Mouse (Mus musculus) liver, embryonic 14.5 days (tissue): ENCODE measurements around the gene Atg4b. TPM values are rescaled to one million over a fixed set of nuclear protein-coding genes. Genes with fewer than 3 reads are reported as not detected.
A peak's percentile ranks its signal among the peaks of the same experiment; 100 is the strongest.

ENCODE experiments used
- ATAC-seq: fragments of 200-750 bp; cut with Nextera tagmentation; 2 replicates; pipeline ENCODE4 v1.8.0; 2017; ENCODE audit warnings: moderate number of reproducible peaks, mild to moderate bottlenecking, moderate library complexity; ENCODE audit not compliant: insufficient read depth
- DNase-seq, 3 experiments: peaks; one replicate each; pipeline ENCODE4 v3.0.0-alpha.2; 2012 to 2013; ENCODE audit warnings: low read depth in 3 of 3, low spot score in 3 of 3
- H3K27ac ChIP-seq: fragments of 300-500 bp; sonication (generic); 2 replicates; pipeline ENCODE4 v1.5.1; 2014; ENCODE audit warnings: moderate library complexity, mild to moderate bottlenecking, control low read depth, inconsistent platforms
- H3K27me3 ChIP-seq: fragments of 300-500 bp; sonication (generic); 2 replicates; pipeline ENCODE4 v1.6.1; 2014; ENCODE audit warnings: mild to moderate bottlenecking, low read length, moderate library complexity; ENCODE audit not compliant: control insufficient read depth, insufficient read depth
- H3K36me3 ChIP-seq: fragments of 300-500 bp; sonication (generic); replicated peaks from 2 replicates; pipeline ENCODE4 v1.6.1; 2014; ENCODE audit warnings: low read depth; ENCODE audit not compliant: control insufficient read depth, insufficient read depth
- H3K4me1 ChIP-seq, 2 experiments: fragments of 200-500 bp in 1 of 2; fragments of 300-500 bp in 1 of 2; sonication (generic) in 1 of 2; replicated peaks; 2 replicates each; pipeline ENCODE4 v1.6.1; 2012 to 2014; ENCODE audit warnings: antibody characterized with exemption in 1 of 2, inconsistent platforms in 1 of 2, low read length in 1 of 2; ENCODE audit not compliant: control insufficient read depth in 2 of 2, insufficient read depth in 2 of 2
- H3K4me2 ChIP-seq: fragments of 300-500 bp; sonication (generic); 2 replicates; pipeline ENCODE4 v1.6.1; 2014; ENCODE audit warnings: low read depth, mild to moderate bottlenecking, control low read depth, moderate library complexity
- H3K4me3 ChIP-seq, 2 experiments: fragments of 200-500 bp in 1 of 2; fragments of 300-500 bp in 1 of 2; sonication (generic) in 1 of 2; 2 replicates each; pipeline ENCODE4 v1.5.1; 2012 to 2014; ENCODE audit warnings: low read depth in 2 of 2, low read length in 2 of 2, mild to moderate bottlenecking in 2 of 2, control low read depth in 1 of 2, inconsistent platforms in 1 of 2, moderate library complexity in 1 of 2; ENCODE audit not compliant: insufficient read depth in 1 of 2
- H3K9ac ChIP-seq: fragments of 300-500 bp; sonication (generic); replicated peaks from 2 replicates; pipeline ENCODE4 v1.6.1; 2014; ENCODE audit warnings: mild to moderate bottlenecking, control low read depth, moderate library complexity
- H3K9me3 ChIP-seq: fragments of 300-500 bp; sonication (generic); 2 replicates; pipeline ENCODE4 v1.6.1; 2016; ENCODE audit warnings: low read length, mixed read lengths; ENCODE audit not compliant: control insufficient read depth
- CTCF ChIP-seq: IDR thresholded peaks from 2 replicates; pipeline ENCODE4 v1.5.1; 2016; ENCODE audit warnings: antibody characterized with exemption, low read depth, control low read depth
- EP300 ChIP-seq: IDR thresholded peaks from 2 replicates; pipeline ENCODE4 v1.6.1; 2016; ENCODE audit warnings: antibody characterized with exemption, low read depth
- WGBS: fragments of 180-500 bp; shearing (Covaris S2); extraction: QIAGEN DNeasy Blood & Tissue Kit; methylation state at CpG from one replicate; pipeline ENCODE4 v1.1.7; 2014; ENCODE audit not compliant: insufficient replicate concordance; 5-methylcytosine and 5-hydroxymethylcytosine counted together
- polyA plus RNA-seq, 2 experiments: library from polyadenylated mRNA; depleted of rRNA in 1 of 2; stranded (reverse) in 1 of 2; unstranded in 1 of 2; fragments of >200 nt; fragmentation: Nextera tagmentation in 1 of 2; extraction: Ambion mirVana in 1 of 2; gene quantifications; 2 replicates each; pipeline versions ENCODE4 v1.2.1 to v1.2.3; 2012 to 2014

Atg4b gene
- polyA plus RNA-seq, 2 experiments, result 22.6 to 68.2 TPM

DNA sequence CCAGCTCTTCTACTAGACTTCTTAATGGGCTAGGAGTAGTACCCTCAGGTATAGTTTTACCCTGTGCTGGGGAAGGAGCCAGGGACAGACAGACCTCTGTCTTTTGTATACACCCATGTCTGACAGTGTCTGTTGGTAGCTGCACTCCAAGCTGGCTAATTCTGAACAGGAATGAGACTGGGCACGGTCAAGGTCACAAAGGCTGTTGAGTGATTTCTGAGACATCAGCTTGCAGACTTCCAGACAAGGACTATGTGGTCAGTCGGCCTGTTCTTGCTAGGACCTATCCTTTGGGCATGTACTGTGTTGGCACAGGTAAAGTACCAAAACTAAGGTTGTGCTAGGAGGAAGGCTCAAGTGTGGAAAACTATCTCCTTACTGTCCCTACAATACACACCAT is 35.1 kb upstream of the Atg4b start:
- DNase-seq (no peak), ATAC-seq (no peak)
- WGBS, result 75% methylated on average over 2 of the region's 2 CpGs
- no peak overlapping the region for H3K4me3 ChIP-seq
- TF ChIP-seq CTCF (no peak), EP300 (no peak)
- H3K27me3 ChIP-seq, result no peaks in the 10 kb centered on the region
- H3K4me1 ChIP-seq, result no peaks in the 10 kb centered on the region
- no peaks in the 10 kb centered on the region for H3K9me3 ChIP-seq
- no peak overlapping the region for H3K9ac ChIP-seq
- H3K27ac ChIP-seq, result no peak overlapping the region
- no peak overlapping the region for H3K4me2 ChIP-seq
- peaks cover 2% of the 10 kb centered on the region; the same call in 1 of the 2 replicates for H3K36me3 ChIP-seq

- WGBS, result 76% methylated on average over 7 of the region's 7 CpGs
- Histone ChIP-seq H3K27me3 (no peaks in the 10 kb centered on the region), H3K9me3 (no peaks in the 10 kb centered on the region), H3K4me3 (no peak overlapping the region), H3K9ac (no peak overlapping the region), H3K4me1 (no peaks in the 10 kb centered on the region), H3K27ac (no peak overlapping the region), H3K4me2 (no peak overlapping the region), H3K36me3 (no peaks in the 10 kb centered on the region)
- TF ChIP-seq CTCF (no peak), EP300 (no peak)
- DNase-seq, result no peak
- no peak for ATAC-seq
Observed at GRCm38 (mm10) chr1:93721557-93721956, 29.7 kb upstream of the Atg4b start.

DNA sequence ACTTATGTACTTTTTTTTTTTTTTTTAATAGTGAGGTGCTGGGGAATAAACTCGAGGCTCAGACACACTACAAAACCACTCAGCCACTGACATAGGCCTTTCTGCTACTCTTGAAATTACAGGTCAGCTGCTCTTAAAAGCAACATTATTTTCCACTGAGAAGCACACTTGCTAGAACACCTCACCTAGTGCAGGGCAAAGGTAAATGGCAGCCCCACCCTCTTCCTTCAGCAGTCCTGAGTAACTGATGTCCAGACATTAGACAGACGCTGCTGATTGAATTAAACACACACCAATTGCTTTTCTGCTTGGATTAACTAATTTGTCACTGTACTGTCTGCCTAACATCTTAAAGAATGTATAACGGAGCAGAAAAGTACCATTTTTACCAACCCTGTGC is 26.7 kb upstream of the Atg4b start:
- H3K27ac ChIP-seq, result no peak overlapping the region
- ATAC-seq, result no peak
- WGBS, result 75% methylated on average over 3 of the region's 3 CpGs

GRCm38 (mm10) chr1:93725665-93726064 is 25.6 kb upstream of the Atg4b start:
- ATAC-seq, result no peak
- H3K27me3 ChIP-seq, result no peaks in the 10 kb centered on the region
- TF ChIP-seq CTCF (no peak), EP300 (no peak)
- no peak overlapping the region for H3K9ac ChIP-seq
- no peaks in the 10 kb centered on the region for H3K36me3 ChIP-seq
- WGBS, result 78% methylated on average over 5 of the region's 5 CpGs
- H3K4me2 ChIP-seq, result no peak overlapping the region
- H3K27ac ChIP-seq, result no peak overlapping the region
- no peak overlapping the region for H3K4me3 ChIP-seq
- H3K9me3 ChIP-seq, result no peaks in the 10 kb centered on the region
- no peaks in the 10 kb centered on the region for H3K4me1 ChIP-seq
- DNase-seq, result no peak

More for the DNA sequence above, 26.7 kb upstream of the Atg4b start:
- TF ChIP-seq CTCF (no peak), EP300 (no peak)
- Histone ChIP-seq H3K27me3 (no peaks in the 10 kb centered on the region), H3K4me1 (no peaks in the 10 kb centered on the region), H3K9ac (no peak overlapping the region), H3K4me3 (no peak overlapping the region), H3K9me3 (no peaks in the 10 kb centered on the region), H3K4me2 (no peak overlapping the region), H3K36me3 (no peaks in the 10 kb centered on the region)
- no peak for DNase-seq

DNA sequence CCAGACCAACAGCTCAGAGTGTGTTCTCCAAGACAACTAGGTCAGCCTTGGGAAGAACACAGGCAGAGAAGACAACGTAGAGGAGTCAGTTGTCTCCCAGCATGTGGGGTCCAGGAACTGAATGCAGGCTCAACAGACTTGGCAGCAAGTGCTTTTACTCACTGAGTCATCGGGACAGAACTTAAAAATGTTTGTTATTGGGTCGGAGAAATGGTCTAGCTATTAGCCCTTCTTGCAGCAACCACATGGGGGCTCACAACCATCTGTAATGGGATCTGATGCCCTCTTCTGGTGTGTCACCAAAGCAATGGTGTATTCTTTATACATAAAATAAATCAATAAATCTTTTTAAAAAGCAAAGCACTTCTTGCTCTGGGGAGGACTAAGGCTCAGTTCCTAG is 25.2 kb upstream of the Atg4b start:
- Histone ChIP-seq H3K36me3 (no peaks in the 10 kb centered on the region), H3K4me2 (no peak overlapping the region), H3K4me1 (no peaks in the 10 kb centered on the region), H3K4me3 (no peak overlapping the region), H3K27me3 (no peaks in the 10 kb centered on the region), H3K9ac (no peak overlapping the region), H3K9me3 (no peaks in the 10 kb centered on the region), H3K27ac (no peak overlapping the region)
- TF ChIP-seq EP300, result no peak
- TF ChIP-seq CTCF, result no peak; the same call in 1 of the 2 replicates
- 79% methylated on average over 3 of the region's 3 CpGs for WGBS
- ATAC-seq (no peak), DNase-seq (no peak)

DNA sequence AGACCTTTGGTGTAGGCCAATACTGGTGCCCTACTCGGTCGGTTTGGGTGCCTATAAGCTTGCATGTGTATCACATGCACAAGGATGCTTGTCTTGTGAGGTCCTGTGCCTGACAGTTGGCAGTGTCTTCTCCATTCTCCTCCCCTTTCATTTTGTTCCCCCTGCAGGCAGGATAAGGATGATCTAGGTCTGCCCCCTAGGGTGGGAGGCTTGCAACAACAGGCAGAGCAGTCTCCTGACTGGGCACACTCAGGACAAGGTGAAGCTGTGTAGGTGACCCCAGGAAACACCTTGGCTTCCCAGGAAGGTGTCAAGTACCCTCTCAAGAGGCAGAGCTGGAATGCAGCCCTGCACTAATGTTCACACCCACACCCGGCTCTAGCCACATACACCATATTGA is 24.3 kb upstream of the Atg4b start:
- Histone ChIP-seq H3K36me3 (no peaks in the 10 kb centered on the region), H3K27me3 (no peaks in the 10 kb centered on the region), H3K9ac (no peak overlapping the region), H3K4me3 (no peak overlapping the region), H3K4me1 (no peaks in the 10 kb centered on the region), H3K27ac (no peak overlapping the region), H3K4me2 (no peak overlapping the region), H3K9me3 (no peaks in the 10 kb centered on the region)
- WGBS, result 57% methylated on average over 3 of the region's 3 CpGs
- ATAC-seq (peak; percentile 55), DNase-seq (no peak)
- TF ChIP-seq CTCF (peak; percentile 92), EP300 (no peak)
